Mouse (Mus musculus): ENCODE data around the gene Wasl. TPM values are rescaled to one million over a fixed set of nuclear protein-coding genes. Genes with fewer than 3 reads are reported as not detected.

Wasl gene
- polyA plus RNA-seq, 1 experiment: 198 TPM

GRCm38 (mm10) chr6:24683113-24683512 is 18.3 kb upstream of the Wasl start:
- H3K4me1 ChIP-seq (ENCODE audit: control insufficient read depth, insufficient read depth, insufficient read length, low read length): no peaks in the 10 kb centered on the region
- H3K27me3 ChIP-seq (ENCODE audit: control insufficient read depth, insufficient read depth, low read length): no peaks in the 10 kb centered on the region
- no peak for TF ChIP-seq CTCF (IDR thresholded peaks at IDR 0.05; ENCODE audit: extremely low read depth, insufficient read length, insufficient replicate concordance, low read depth, low read length)
- no peak for TF ChIP-seq POLR2A (IDR thresholded peaks at IDR 0.05; ENCODE audit: low read depth, low read length)
- H3K27ac ChIP-seq (ENCODE audit: insufficient read depth, low read depth, low read length): no peak overlapping the region
- 76% methylated on average over 3 of the region's 3 CpGs for WGBS
- no peaks in the 10 kb centered on the region for H3K36me3 ChIP-seq (ENCODE audit: control insufficient read depth, insufficient read depth, low read length)
- H3K4me3 ChIP-seq (ENCODE audit: low read depth, low read length): no peak overlapping the region

GRCm38 (mm10) chr6:24667829-24668228 is 3.0 kb upstream of the Wasl start:
- Histone ChIP-seq H3K4me3 (ENCODE audit: low read depth, low read length) (no peak overlapping the region), H3K27ac (ENCODE audit: insufficient read depth, low read depth, low read length) (no peak overlapping the region), H3K36me3 (ENCODE audit: control insufficient read depth, insufficient read depth, low read length) (no peaks in the 10 kb centered on the region), H3K27me3 (ENCODE audit: control insufficient read depth, insufficient read depth, low read length) (no peaks in the 10 kb centered on the region), H3K4me1 (ENCODE audit: control insufficient read depth, insufficient read depth, insufficient read length, low read length) (0 out of 2 replicates have a peak, but pooled peaks cover 2% of the 10 kb centered on the region)
- TF ChIP-seq POLR2A (IDR thresholded peaks at IDR 0.05; ENCODE audit: low read depth, low read length) (no peak), CTCF (IDR thresholded peaks at IDR 0.05; ENCODE audit: extremely low read depth, insufficient read length, insufficient replicate concordance, low read depth, low read length) (no peak)
- WGBS: 32% methylated on average over 3 of the region's 3 CpGs

- H3K27ac ChIP-seq (ENCODE audit: insufficient read depth, low read depth, low read length): no peak overlapping the region
- 65% methylated on average over 5 of the region's 5 CpGs for WGBS
- no peak for TF ChIP-seq CTCF (IDR thresholded peaks at IDR 0.05; ENCODE audit: extremely low read depth, insufficient read length, insufficient replicate concordance, low read depth, low read length)
- TF ChIP-seq POLR2A (IDR thresholded peaks at IDR 0.05; ENCODE audit: low read depth, low read length): no peak
These were observed 1.4 kb upstream of the Wasl start for GRCm38 (mm10) chr6:24666248-24666647.

GRCm38 (mm10) chr6:24664133-24664866 is 509 bp downstream of the Wasl start:
- Histone ChIP-seq H3K4me3 (ENCODE audit: low read depth, low read length) (peak overlapping the region; percentile 88), H3K27me3 (ENCODE audit: control insufficient read depth, insufficient read depth, low read length) (no peaks in the 10 kb centered on the region), H3K27ac (ENCODE audit: insufficient read depth, low read depth, low read length) (peak overlapping the region; percentile 82), H3K4me1 (ENCODE audit: control insufficient read depth, insufficient read depth, insufficient read length, low read length) (peaks cover 7% of the 10 kb centered on the region; the same call in 1 of the 2 replicates), H3K36me3 (ENCODE audit: control insufficient read depth, insufficient read depth, low read length) (no peaks in the 10 kb centered on the region)
- WGBS: under 1% methylated on average over 57 of the region's 58 CpGs
- TF ChIP-seq CTCF (IDR thresholded peaks at IDR 0.05; ENCODE audit: extremely low read depth, insufficient read length, insufficient replicate concordance, low read depth, low read length) (no peak), POLR2A (IDR thresholded peaks at IDR 0.05; ENCODE audit: low read depth, low read length) (no peak; the same call in none of the 2 replicates)

More at GRCm38 (mm10) chr6:24666248-24666647, 1.4 kb upstream of the Wasl start:
- no peaks in the 10 kb centered on the region for H3K27me3 ChIP-seq (ENCODE audit: control insufficient read depth, insufficient read depth, low read length)
- H3K36me3 ChIP-seq (ENCODE audit: control insufficient read depth, insufficient read depth, low read length): no peaks in the 10 kb centered on the region
- H3K4me3 ChIP-seq (ENCODE audit: low read depth, low read length): no peak overlapping the region
- peaks cover 5% of the 10 kb centered on the region; the same call in 1 of the 2 replicates for H3K4me1 ChIP-seq (ENCODE audit: control insufficient read depth, insufficient read depth, insufficient read length, low read length)

- WGBS: 3% methylated on average over 21 of the region's 21 CpGs
- TF ChIP-seq POLR2A (IDR thresholded peaks at IDR 0.05; ENCODE audit: low read depth, low read length) (no peak), CTCF (IDR thresholded peaks at IDR 0.05; ENCODE audit: extremely low read depth, insufficient read length, insufficient replicate concordance, low read depth, low read length) (no peak)
- Histone ChIP-seq H3K4me3 (ENCODE audit: low read depth, low read length) (peak overlapping the region; percentile 88), H3K36me3 (ENCODE audit: control insufficient read depth, insufficient read depth, low read length) (no peaks in the 10 kb centered on the region), H3K27me3 (ENCODE audit: control insufficient read depth, insufficient read depth, low read length) (no peaks in the 10 kb centered on the region), H3K27ac (ENCODE audit: insufficient read depth, low read depth, low read length) (peak overlapping the region; percentile 82), H3K4me1 (ENCODE audit: control insufficient read depth, insufficient read depth, insufficient read length, low read length) (peaks cover 7% of the 10 kb centered on the region; the same call in 1 of the 2 replicates)
These were observed 1.3 kb downstream of the Wasl start for GRCm38 (mm10) chr6:24663196-24664132.

GRCm38 (mm10) chr6:24662483-24662882 is 2.3 kb downstream of the Wasl start:
- WGBS: 8% methylated on average over 4 of the region's 4 CpGs
- Histone ChIP-seq H3K27me3 (ENCODE audit: control insufficient read depth, insufficient read depth, low read length) (no peaks in the 10 kb centered on the region), H3K4me3 (ENCODE audit: low read depth, low read length) (no peak overlapping the region), H3K27ac (ENCODE audit: insufficient read depth, low read depth, low read length) (no peak overlapping the region), H3K36me3 (ENCODE audit: control insufficient read depth, insufficient read depth, low read length) (no peaks in the 10 kb centered on the region), H3K4me1 (ENCODE audit: control insufficient read depth, insufficient read depth, insufficient read length, low read length) (peaks cover 10% of the 10 kb centered on the region; the same call in 1 of the 2 replicates)
- no peak for TF ChIP-seq POLR2A (IDR thresholded peaks at IDR 0.05; ENCODE audit: low read depth, low read length)
- TF ChIP-seq CTCF (IDR thresholded peaks at IDR 0.05; ENCODE audit: extremely low read depth, insufficient read length, insufficient replicate concordance, low read depth, low read length): no peak

Measured in small intestine, adult 2 months (tissue).